8 mouse cellular contexts compared by ENCODE assay signal in genomic region chr1:166253898-166254894, GRCm38 (mm10). TPM values are rescaled to one million over a fixed set of nuclear protein-coding genes. Genes with fewer than 3 reads are reported as not detected.
DNase-seq lines count a peak whose midpoint lies in the region; ATAC-seq and TF ChIP-seq lines count a peak whose summit lies in the region.

TSS of gene Ildr2 (plus strand) at chr1:166254139.

- peak within 1 kb of the TSS; percentile 82 for H3K4me2 ChIP-seq in forebrain, embryonic 16.5 days (ENCODE audit: low read length)
- H3K4me2 ChIP-seq in lung, embryonic 15.5 days, result peak within 1 kb of the TSS; percentile 89

- peak within 1 kb of the TSS; percentile 78 for H3K9ac ChIP-seq in forebrain, embryonic 16.5 days (replicated peaks; ENCODE audit: low read depth, low read length)
- H3K9ac ChIP-seq in lung, embryonic 15.5 days, result peak within 1 kb of the TSS; percentile 38

- under 1% methylated on average over 72 of the region's 72 CpGs for WGBS in forebrain, embryonic 16.5 days
- under 1% methylated on average over 50 of the region's 72 CpGs for WGBS in lung, embryonic 15.5 days

- peak; percentile 16 for DNase-seq in cerebellum, adult 11-12 months
- peak; percentile 74 for DNase-seq in heart, postnatal 4 days
- DNase-seq in layer of hippocampus, adult 9-11 months, result peak; percentile 48
- peak; percentile 43 for DNase-seq in ovary, postnatal 10 days (ENCODE audit: low spot score)
- no peak for DNase-seq in spleen, adult 12 weeks (ENCODE audit: low spot score)

- no peak for TF ChIP-seq CTCF in E14TG2a.4 (conservative IDR thresholded peaks at IDR 0.05; ENCODE audit: low read length)

- H3K36me3 ChIP-seq in E14TG2a.4 (ENCODE audit: insufficient read depth, low read length), result no peaks in the 10 kb centered on the region
- H3K36me3 ChIP-seq in forebrain, embryonic 16.5 days (ENCODE audit: control insufficient read depth, insufficient read depth), result no peaks in the 10 kb centered on the region
- no peaks in the 10 kb centered on the region for H3K36me3 ChIP-seq in lung, embryonic 15.5 days

- H3K4me1 ChIP-seq in E14TG2a.4 (replicated peaks; ENCODE audit: low read depth, low read length), result peaks cover 23% of the 10 kb centered on the region; the same call in 1 of the 2 replicates
- H3K4me1 ChIP-seq in forebrain, embryonic 16.5 days (replicated peaks; ENCODE audit: control insufficient read depth, insufficient read depth, low read length), result peaks cover 15% of the 10 kb centered on the region
- H3K4me1 ChIP-seq in lung, embryonic 15.5 days, result peaks cover 8% of the 10 kb centered on the region

- no peaks in the 10 kb centered on the region; the same call in 1 of the 2 replicates for H3K9me3 ChIP-seq in E14TG2a.4 (ENCODE audit: low read length)
- H3K9me3 ChIP-seq in forebrain, embryonic 16.5 days (ENCODE audit: control insufficient read depth, low read length), result no peaks in the 10 kb centered on the region
- no peaks in the 10 kb centered on the region for H3K9me3 ChIP-seq in lung, embryonic 15.5 days

- H3K4me3 ChIP-seq in E14TG2a.4 (replicated peaks; ENCODE audit: low read length), result peak within 1 kb of the TSS; percentile 72
- peak within 1 kb of the TSS; percentile 68 for H3K4me3 ChIP-seq in forebrain, embryonic 16.5 days (replicated peaks; ENCODE audit: low read length)
- H3K4me3 ChIP-seq in lung, embryonic 15.5 days, result peak within 1 kb of the TSS; percentile 46

- 0 out of 2 replicates have a peak within 1 kb of the TSS, but pooled peaks have one; percentile 16 for H3K27ac ChIP-seq in forebrain, embryonic 16.5 days (ENCODE audit: low read length)
- no peak within 1 kb of the TSS for H3K27ac ChIP-seq in lung, embryonic 15.5 days

- ATAC-seq in forebrain, embryonic 16.5 days, result peak; percentile 79
- ATAC-seq in lung, embryonic 15.5 days (ENCODE audit: borderline replicate concordance, extremely low read depth, low FRiP score, low TSS enrichment), result peak; percentile 84

- peaks cover 80% of the 10 kb centered on the region for H3K27me3 ChIP-seq in E14TG2a.4 (ENCODE audit: insufficient read depth, low read length)
- H3K27me3 ChIP-seq in forebrain, embryonic 16.5 days (replicated peaks; ENCODE audit: control insufficient read depth, insufficient read depth, low read length), result no peaks in the 10 kb centered on the region
- H3K27me3 ChIP-seq in lung, embryonic 15.5 days, result peaks cover 54% of the 10 kb centered on the region

RNA-seq across cellular contexts. Expression of gene Ildr2, which starts in this region (rescaled TPM):
- polyA plus RNA-seq in forebrain, embryonic 16.5 days (2015; fragmentation: Nextera tagmentation; extraction: Ambion mirVana), result 2.9 and 3.2 TPM in 2 replicates
- total RNA-seq in heart, postnatal 4 days (2021), result 1 to 10 TPM; 6.0 to 7.0 TPM
- 1.2 and 1.3 TPM in 2 replicates for polyA plus RNA-seq in lung, embryonic 15.5 days (2015; fragmentation: Nextera tagmentation; extraction: Ambion mirVana)
